Mouse (Mus musculus) retina, postnatal 7 days (tissue): ENCODE measurements at regions not wholly inside any gene's neighbourhood (a gene's known extent, or its start where the extent isn't known, plus 50 kb on each side); places are given as distances from the start of the nearest gene placed in this dataset.

Experiments used
- DNase-seq: peaks from one replicate; pipeline ENCODE4 v3.0.0-alpha.2; 2012; ENCODE audit warnings: low read depth, low spot score

DNA sequence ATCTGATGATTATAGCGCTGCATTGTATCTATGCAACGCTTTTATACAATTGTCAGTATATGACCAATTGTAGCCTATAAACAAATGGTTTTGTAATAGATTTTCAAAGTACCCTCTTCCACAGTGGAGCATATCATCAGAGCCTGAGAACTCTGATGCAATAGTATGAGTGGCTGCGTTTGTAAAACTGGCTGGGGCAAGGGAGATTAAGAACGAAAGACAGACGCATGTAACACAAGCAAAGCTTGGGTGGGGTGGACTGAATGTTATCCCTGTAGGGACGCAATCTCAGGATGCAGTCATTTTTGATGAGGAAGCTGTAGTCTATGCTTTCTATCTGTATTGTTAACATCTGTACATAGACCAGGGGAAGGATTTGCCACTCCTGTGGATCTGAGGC, 246.9 kb upstream of the Fggy start:
- DNase-seq, result no peak

DNA sequence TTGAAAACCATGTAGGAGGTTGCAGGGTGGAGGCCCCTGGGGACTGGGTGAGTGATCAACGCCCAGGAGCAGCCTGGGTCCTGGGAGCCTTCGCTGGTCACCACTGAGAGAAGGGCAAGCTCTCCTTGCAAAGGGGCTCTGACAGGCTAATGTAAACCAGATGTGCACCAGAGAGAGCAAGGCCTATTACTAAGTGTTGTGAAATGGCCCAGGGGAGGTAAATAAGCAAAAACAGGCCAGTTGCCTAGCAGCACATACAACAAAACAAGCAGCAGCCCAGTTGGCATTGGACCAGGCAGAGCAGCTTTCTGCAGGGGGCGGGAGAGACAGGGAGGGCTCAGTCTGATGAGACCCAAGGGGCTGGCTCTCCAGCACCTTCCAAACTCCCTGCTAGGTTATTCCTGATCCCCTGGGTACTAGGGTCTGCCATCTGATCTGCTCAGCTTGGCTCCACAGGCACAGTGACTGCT, 239.5 kb upstream of the Fggy start:
- no peak for DNase-seq

DNA sequence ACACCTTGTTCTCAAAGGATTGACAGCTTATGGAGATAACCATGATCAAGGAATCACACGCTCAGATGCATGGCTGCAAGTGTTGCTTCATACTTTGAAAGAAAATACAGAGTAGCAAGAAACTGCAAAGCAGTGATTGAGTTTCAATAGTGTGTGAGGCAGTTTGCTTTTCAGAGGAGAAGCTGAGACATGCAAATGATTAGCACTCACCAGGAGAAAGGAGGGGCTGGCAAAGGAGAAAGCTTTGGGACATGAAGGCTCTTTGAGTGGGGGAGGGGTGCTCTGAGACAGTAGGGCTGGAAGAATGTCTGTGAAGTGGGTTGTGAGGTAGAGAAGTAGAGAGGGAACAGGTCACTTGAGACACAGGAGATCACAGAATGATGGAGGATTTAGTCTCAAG, 238.7 kb upstream of the Fggy start:
- no peak for DNase-seq

DNA sequence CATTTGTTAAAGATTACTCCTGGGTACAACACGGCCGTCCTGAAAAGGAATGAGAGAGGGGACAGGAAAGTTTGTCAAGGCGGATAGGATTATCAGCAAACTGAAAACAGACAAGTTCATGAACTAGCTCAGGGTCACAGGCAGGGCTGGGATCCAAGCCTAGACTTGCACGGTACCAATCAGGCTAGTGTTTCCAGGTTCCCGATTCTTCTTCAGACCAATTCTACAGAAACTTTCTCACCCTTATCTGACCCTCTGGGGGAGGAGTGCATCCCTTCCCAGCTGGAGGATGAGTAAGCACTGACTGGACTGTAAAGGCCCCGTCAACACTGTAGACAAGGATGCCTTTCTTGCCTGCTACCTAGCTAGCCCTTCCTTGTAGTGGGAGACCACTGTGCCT, 238.3 kb upstream of the Fggy start:
- DNase-seq, result no peak

DNA sequence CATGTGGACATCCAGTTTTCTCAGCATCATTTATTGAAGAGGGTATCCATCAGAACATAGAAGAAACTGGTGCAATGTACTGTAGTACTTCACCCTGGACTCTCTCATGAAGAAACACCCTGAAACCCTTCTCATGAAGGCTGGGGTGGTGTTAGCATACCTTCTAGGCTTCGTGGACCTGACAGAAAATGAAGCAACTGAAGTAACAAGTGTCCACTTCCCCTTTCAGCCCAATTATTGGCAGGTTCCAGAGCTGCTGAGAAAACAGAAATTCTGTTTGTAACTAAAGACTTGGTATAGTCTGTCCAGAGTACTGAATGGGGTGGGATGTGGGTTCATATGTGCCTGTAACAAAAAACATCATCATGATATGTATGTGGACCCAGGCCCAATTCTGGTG, 231.4 kb upstream of the Fggy start:
- no peak for DNase-seq

DNA sequence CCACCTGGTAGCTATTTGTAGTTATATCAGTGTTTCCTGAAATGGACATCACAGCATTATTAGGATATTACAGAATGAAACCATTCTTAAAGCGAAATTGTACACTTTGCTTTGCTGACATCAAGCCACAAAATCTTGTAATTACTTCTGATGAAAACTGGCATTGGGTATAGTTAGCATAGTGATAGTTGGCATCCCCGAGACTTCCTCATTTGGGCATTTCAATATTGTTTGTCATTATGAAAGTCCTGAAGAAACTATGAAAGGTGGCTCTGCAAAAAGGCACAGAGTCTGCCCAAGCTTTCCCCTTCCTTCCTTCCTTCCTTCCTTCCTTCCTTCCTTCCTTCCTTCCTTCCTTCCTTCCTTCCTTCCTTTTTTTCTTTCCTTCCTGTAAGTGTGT, 217.5 kb upstream of the Fggy start:
- DNase-seq, result no peak

DNA sequence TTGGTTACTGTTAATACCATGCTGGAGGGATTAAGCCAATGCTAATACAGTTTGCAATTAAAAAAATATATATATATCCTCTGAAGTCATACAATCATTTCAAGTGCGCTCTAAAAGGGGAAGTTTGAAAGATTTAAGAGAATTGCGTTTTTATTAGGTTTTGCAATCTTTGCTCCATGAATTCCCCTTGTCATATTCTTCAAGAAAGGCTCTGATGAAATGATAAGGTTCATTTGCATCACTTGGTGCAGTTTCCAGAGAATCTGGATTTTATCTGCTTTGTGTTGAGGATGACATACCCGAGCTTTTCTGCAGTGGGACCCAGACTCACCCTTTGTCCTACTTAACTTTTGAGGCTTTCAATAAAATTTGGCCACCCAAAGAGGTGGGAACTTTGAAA, 216.4 kb upstream of the Fggy start:
- DNase-seq, result no peak

DNA sequence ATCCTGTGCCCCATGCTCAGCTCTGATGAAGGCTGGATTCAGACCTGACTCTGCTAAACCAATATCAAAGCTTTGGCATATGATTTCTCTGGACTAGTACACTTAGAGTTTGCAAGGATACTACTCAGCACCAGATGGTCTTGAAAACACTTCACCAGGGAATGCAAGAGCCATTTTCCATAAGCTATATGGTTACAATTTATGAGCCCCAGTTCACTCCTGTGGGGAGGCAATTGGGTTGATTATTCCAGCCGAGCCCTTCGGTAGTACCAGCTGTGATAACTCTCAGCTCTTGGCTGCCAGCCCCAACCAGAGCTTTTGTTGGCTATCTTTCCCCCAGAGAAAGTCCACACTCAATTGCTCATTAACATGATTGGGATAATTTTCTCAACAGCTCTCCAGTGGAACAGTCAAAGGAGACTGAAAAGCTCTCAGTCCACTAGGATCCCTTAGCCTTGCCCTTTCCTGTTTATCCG, 210.5 kb upstream of the Fggy start:
- DNase-seq, result peak; percentile 13

DNA sequence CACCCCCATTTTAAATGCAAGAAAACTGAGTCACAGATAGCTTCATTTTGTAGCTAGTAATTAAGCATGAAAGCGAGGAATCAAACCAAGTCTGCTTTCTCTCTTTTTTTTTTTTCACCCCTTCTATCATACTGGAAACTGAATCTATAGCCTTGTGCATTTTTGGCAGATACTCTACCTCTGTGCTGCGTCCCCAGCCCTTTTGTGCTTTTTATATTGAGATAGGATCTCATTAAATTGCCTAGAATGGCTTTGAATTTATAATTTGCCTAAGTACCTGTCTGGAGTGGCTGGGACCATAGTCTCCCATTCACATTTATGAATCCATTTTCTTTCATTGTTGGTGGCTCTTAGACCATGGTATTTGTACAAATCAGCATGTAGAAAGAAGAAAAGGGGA, 209.9 kb upstream of the Fggy start:
- DNase-seq, result no peak

DNA sequence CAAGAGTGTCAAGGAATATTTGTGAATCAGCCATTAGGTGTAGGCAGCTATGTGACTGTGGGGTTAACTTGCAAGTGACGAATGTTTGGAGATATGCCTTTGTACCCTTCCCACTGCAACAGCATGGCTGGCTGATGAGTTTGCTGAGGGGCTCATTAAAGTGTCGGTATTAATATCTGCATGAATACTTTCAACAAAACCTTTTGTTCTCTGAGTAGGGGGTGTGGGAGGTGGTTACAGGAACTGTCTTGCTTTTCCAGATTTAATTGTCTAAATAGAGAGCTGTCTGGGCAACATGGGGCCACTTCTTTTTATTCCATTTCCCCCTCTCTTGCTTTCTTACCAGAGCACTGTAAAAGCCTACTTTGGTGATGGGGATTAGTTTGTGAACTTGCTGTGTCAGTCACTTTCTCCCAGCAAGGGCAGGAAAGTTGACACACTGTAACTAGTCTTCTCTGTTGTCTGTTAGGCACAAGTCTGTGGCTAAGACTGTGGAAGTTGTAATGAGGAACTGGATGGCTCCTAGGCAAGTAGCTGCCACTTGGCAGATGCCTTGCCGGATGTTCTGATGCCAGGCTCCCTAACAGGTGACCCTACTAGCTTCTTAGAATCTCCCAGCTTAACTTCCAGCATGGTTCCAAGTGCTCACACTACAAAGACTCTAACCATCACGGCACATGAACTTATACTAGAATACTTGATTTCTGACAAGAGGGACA, 208.7 kb upstream of the Fggy start:
- DNase-seq, result no peak

DNA sequence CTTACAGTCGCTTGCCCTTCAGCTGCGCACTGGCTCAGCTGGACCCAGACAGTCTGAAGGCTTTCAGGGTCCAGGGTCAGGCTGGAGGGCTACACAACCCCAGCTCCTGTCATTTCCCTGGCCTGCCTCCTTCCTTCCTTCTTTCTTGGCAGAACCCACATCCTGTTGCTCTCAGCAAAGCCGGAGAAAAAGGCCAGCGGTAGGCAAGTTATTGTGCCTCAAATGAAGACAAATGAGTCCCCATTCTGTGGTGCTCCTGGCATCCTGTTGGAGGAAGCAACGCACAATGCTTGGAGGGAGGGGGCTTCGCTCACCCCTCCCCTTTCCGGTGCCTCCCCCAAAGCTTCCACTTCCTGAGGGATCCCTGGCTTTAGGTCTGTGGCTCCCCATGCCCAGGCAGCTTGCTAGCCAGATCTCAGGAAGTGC, 203.4 kb upstream of the Fggy start:
- no peak for DNase-seq

DNA sequence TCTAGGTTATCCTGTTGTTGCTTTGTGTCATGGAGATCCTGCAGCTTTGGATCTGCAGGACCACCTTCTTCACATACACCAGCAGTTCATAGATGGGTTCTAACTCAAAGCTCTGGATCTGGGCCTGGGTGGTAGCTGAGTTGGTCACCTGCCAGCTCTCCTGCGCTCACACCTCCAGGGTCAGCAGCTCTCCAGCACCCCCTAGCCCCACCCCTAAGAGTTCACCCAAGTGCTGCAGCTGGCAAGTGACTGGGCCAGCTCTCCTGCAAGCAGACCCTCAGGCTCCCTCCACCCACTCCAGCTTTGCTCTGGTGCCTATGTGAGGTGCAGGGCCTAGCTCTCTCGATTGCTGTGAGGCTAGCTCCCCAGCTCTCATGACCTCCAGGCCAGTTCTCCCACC, 198.6 kb upstream of the Fggy start:
- DNase-seq, result no peak

DNA sequence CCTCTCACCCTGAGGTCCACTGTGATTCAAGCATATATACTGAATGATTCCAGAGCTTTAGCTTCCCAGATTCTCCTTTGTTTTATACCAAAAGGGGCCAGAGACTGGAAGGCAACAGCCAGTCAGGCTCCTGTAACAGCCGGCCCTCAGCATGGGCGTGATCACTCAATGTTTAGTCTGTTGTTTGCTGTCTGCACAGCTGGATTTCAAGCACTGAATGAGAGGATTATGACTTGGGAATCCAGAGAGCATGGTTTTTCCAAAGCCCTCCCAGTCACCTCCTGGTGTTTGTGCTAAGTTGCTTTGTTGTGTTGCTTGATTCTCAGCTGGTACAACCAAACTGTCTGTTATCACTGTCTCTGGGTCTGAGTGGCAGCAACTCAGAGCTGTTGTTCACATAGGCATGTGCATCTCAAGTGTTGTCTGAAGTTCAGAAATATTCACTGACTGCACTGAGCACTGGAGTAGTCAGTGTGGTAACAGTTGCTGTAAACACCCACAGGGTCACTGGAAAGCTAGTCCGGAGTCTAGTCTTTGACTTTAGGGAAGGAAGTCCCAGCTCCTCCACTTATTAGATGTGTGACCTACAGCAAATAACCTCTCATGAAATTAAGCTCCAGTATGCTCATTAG, 196.9 kb upstream of the Fggy start:
- no peak for DNase-seq

DNA sequence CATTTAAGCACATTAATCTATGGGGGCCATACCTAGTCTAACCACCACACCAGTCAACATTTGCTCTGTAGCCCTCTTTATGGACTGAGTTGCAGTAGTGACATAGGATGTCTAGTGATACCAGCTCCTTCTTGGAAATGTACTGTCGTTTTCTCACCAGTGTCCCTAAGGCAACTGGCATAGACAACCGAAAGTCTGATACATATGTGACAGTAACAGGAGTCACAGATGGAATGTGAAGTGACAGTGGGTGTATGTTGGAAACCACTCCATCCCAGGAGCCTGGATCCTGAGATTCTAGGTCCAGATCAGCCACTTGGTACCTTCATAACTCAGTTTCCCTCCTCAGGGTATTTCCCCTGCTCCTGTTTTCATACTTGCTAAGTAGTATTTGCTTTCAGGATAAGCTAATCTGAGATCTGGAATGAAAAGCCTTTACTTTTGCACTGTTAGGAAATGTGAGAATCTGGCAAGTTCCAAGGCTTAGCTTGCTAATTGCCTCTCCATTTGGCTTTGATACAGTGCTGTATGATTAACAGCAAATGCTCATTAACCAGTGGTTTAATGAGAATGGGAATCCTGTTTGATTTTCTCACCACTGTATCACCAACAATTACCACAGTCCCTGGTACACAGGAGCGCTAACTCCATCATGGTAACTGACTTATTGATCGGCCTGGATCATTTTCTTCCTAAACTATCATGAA, 192.8 kb upstream of the Fggy start:
- no peak for DNase-seq

DNA sequence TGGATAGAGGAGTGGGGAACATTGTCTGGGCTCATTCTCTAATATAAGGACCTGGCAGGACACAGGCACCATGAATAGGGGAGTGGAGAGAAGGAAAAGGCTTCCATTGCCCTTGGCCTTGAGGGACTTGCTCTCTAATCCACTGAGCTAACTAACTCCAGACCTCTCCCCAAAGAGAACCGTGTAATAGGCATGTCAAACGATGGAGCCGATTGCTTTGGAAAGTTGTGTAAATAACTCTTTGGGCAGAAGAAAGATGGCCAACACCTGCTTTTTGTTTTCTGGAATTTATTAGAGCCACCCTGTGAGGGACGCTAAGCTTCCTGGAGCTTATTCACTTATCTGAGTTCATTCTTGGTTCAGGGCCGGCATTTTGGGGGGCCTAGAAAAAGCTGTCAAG, 180.9 kb upstream of the Fggy start:
- no peak for DNase-seq

DNA sequence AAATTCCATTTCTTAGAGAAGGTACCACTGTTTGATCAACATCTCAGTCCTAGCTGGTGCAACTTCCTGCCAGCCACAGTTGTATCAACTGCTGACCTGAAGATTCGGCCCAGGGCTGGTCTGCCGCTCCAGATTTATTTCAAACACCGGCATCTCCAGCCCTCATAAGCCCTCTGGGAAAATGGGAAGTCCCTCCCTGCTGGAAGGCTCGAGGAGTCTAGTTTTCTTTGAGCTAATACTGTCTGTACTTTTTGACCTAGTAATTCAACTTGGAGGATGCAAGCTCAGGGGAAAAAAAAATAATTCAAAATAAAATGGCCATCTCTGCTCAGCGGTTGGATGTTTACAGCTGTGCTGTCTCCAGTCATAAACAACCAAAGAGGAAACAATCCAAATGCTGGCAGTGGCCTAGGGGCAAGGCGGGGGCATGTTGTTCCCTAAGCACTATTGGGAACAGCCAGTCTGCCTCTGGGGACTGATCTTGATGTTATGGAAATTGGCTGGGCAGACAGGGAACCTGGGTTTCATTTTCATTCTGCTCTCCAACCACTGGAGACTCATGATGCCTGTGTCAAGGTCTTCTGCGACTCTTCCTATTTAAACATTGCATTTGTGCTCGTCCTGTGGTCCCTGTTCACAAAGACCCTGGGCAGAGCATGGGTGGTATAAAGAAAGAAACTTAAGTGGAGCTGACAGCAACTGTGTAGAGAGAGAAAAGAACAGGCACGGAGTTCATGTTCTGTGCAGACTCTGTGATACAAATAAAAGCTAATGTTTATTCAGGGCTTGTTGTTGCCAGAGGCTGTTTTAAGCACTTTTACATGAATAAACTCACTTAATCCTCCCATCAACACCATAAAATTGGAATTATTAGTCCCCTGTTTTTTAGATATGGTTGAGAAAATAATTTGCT, 179.8 kb upstream of the Fggy start:
- DNase-seq, result no peak

DNA sequence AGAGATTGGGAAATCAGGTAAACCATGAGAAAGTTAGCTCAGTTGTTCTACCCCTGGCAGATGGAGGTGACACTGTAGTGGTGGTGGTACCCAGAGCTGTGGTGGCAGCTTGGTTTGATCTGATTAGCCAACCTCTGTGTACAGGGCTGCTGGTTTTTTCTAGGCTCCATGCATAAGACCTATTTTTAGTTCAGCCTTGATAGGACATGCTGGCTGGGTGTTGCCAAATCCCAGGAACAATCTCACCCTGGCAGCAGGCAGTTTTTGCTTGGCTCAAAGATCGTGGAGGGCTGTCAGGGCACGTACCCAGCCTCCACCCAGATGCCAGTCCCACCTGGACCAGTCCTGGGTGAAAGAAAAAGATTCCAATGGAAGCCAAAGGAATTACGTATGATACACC, 178.7 kb upstream of the Fggy start:
- no peak for DNase-seq

DNA sequence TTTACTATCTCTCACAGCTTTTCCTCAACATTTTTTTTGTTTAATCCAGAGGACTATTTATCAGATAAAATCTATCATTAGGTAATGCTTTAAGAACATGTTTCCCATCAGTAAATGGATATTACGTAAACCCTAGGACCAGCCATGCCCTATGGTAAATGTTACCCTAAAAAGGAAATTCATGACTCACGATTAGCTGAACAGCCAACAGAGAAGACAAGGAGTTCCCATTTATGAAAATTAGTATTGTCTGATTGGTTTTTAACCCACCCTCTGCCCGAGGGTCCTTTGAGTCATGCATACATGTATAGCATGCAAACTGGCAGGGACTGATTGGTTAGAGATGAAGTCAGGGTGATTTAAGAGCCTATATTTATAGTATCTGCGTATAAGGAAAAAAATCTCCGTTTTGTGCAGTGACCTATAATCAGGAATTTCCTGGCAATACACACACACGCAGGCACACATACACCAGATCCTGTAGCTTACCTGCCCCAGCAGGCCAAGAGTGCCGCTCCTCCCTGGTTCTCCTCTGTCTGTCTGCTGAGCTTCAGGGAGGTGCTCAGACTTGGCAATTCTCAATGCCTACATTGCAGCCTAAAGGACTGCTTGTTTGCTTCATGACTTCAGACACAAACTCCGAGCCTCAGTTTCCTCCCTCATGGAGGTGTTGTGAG, 174.0 kb upstream of the Fggy start:
- DNase-seq, result no peak

DNA sequence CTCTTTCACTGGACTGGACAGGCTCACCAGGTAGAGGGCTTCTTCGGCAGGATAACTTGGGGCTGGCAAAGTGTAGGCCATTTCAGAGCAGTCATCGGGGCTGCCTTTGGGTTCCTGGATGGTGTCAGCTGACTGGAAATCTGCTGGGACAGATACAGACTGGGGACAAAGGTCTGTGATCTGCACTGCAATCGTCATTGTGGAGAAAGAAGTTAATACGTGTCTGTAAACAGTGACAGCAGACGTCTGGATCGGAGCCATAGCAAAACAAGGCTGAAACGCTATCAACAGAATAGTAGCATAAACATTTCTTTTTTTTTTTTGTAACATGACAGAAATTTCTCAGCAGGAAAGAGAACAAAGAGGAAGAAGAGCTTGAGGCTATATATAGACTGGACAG, 171.8 kb upstream of the Fggy start:
- no peak for DNase-seq

DNA sequence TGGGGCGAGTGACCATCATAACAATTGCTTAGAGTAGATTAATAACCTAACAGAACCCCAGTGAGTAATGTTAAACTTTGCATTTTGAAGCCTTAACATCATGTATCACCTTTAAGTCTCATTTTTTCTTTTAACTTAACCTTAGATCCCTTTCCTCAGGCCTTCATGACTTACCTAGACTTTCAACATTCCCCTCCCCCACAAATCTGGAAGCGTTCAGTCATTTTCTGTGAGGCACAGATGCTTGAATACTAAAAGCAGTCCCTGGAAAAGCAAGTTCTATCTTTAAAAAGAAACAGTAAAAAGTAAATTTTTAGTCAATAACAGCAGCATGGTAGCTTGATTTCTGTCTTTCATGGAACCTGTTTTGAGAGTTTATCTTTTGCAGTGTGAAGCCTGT, 171.3 kb upstream of the Fggy start:
- no peak for DNase-seq

DNA sequence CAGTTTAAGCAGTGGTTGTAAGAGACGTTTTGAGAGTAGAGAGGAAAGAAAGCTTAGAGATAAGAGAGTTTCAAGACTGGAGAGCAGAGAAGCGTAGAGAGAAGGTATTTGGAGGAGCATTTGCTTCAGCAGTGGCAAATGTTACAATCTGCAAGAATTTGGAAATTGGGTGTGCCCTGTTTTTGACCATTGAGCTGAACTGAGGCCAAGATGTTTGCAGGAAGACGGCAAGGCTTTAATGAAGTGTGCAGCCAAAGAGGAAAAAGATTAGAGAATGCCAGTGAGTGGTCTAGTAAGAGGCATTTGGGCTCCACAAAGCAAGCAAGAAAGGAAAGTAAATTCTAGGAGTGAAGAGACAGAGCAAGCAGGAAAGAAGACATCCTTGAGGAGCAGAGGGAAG, 168.8 kb upstream of the Fggy start:
- DNase-seq, result no peak
